Mouse (Mus musculus) lung, postnatal 0 days (tissue): ENCODE measurements around the gene Prrx1. TPM values are rescaled to one million over a fixed set of nuclear protein-coding genes. Genes with fewer than 3 reads are reported as not detected.

ENCODE experiments used
- ATAC-seq: fragments of 200-750 bp; cut with Nextera tagmentation; 2 replicates; pipeline ENCODE4 v1.8.0; 2017; ENCODE audit warnings: moderate library complexity
- DNase-seq: peaks from one replicate; pipeline ENCODE4 v3.0.0-alpha.2; 2016; ENCODE audit warnings: low spot score
- H3K27ac ChIP-seq: fragments of 300-500 bp; sonication (generic); 2 replicates; pipeline ENCODE4 v1.5.1; 2014; ENCODE audit warnings: antibody characterized with exemption, mild to moderate bottlenecking, low read length, mixed read lengths
- H3K27me3 ChIP-seq: fragments of 300-500 bp; sonication (generic); replicated peaks from 2 replicates; pipeline ENCODE4 v1.6.1; 2014; ENCODE audit warnings: low read length, mixed read lengths; ENCODE audit not compliant: insufficient read depth
- H3K36me3 ChIP-seq: fragments of 300-500 bp; sonication (generic); 2 replicates; pipeline ENCODE4 v1.6.1; 2014; ENCODE audit warnings: low read length, mixed read lengths; ENCODE audit not compliant: insufficient read depth
- H3K4me1 ChIP-seq: fragments of 300-500 bp; sonication (generic); 2 replicates; pipeline ENCODE4 v1.6.1; 2014; ENCODE audit warnings: antibody characterized with exemption, low read depth, low read length, mixed read lengths; ENCODE audit not compliant: insufficient read depth
- H3K4me2 ChIP-seq: fragments of 300-500 bp; sonication (generic); replicated peaks from 2 replicates; pipeline ENCODE4 v1.6.1; 2014; ENCODE audit warnings: low read depth, mild to moderate bottlenecking, low read length, moderate library complexity, mixed read lengths
- H3K4me3 ChIP-seq: fragments of 300-500 bp; sonication (generic); 2 replicates; pipeline ENCODE4 v1.5.1; 2014; ENCODE audit warnings: low read depth, low read length
- H3K9ac ChIP-seq: fragments of 300-500 bp; sonication (generic); replicated peaks from 2 replicates; pipeline ENCODE4 v1.6.1; 2014; ENCODE audit warnings: low read depth, mild to moderate bottlenecking
- H3K9me3 ChIP-seq: fragments of 300-500 bp; sonication (generic); 2 replicates; pipeline ENCODE4 v1.6.1; 2016; ENCODE audit warnings: low read length, mixed read lengths
- CTCF ChIP-seq: IDR thresholded peaks from 2 replicates; pipeline ENCODE4 v1.5.1; 2016; ENCODE audit warnings: antibody characterized with exemption, mild to moderate bottlenecking
- EP300 ChIP-seq: IDR thresholded peaks from 2 replicates; pipeline ENCODE4 v1.6.1; 2016; ENCODE audit warnings: antibody characterized with exemption, mild to moderate bottlenecking, control low read depth
- WGBS: fragments of 180-500 bp; shearing (Covaris S2); extraction: QIAGEN DNeasy Blood & Tissue Kit; methylation state at CpG from one replicate; pipeline ENCODE4 v1.1.7; 2014; 5-methylcytosine and 5-hydroxymethylcytosine counted together
- polyA plus RNA-seq: library from polyadenylated mRNA; unstranded; fragments of >200 nt; fragmentation: Nextera tagmentation; extraction: Ambion mirVana; gene quantifications from 2 replicates; pipeline ENCODE4 v1.2.1, GENCODE M21; 2015

Prrx1 gene
- polyA plus RNA-seq, 1 experiment from 2014 or later = 3.6 TPM

DNA sequence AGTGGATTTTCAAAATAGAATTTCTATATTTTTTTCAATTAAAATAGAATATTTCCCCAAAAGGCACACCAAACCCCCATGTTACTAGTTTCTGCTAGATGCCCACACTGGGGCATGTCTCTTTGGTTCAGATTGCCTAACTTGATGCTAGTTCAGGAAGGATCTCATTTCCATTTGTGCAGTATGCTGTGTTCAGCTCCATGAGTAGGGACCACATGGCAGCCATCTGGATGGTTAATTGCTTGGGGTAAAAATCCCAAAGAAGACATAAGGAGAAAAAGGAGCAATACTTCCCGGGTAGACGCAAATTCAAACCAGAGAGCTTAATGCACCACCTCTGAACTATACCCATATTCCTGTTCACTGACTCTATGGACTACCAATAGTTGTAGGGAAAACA lies 57.6 kb downstream of the Prrx1 start:
- DNase-seq (no peak), ATAC-seq (no peak)
- no peaks in the 10 kb centered on the region for H3K4me1 ChIP-seq
- TF ChIP-seq EP300 = no peak
- no peak for TF ChIP-seq CTCF
- 100% methylated on average over 2 of the region's 2 CpGs for WGBS
- no peak overlapping the region for H3K4me2 ChIP-seq
- H3K9ac ChIP-seq = no peak overlapping the region
- no peaks in the 10 kb centered on the region for H3K9me3 ChIP-seq
- no peaks in the 10 kb centered on the region for H3K27me3 ChIP-seq
- no peaks in the 10 kb centered on the region for H3K36me3 ChIP-seq
- H3K27ac ChIP-seq = no peak overlapping the region
- no peak overlapping the region for H3K4me3 ChIP-seq

GRCm38 (mm10) chr1:163252796-163253195 lies 60.7 kb downstream of the Prrx1 start:
- H3K27ac ChIP-seq = no peak overlapping the region
- no peaks in the 10 kb centered on the region for H3K27me3 ChIP-seq
- H3K4me1 ChIP-seq = no peaks in the 10 kb centered on the region
- H3K9ac ChIP-seq = no peak overlapping the region
- no peak for TF ChIP-seq EP300
- TF ChIP-seq CTCF = no peak
- H3K4me3 ChIP-seq = no peak overlapping the region
- no peak for ATAC-seq
- H3K9me3 ChIP-seq = no peaks in the 10 kb centered on the region
- no peak for DNase-seq
- no peaks in the 10 kb centered on the region for H3K36me3 ChIP-seq
- H3K4me2 ChIP-seq = no peak overlapping the region
- 79% methylated on average over 4 of the region's 4 CpGs for WGBS

- H3K4me3 ChIP-seq = no peak overlapping the region
- no peak for TF ChIP-seq CTCF
- TF ChIP-seq EP300 = no peak
- 79% methylated on average over 5 of the region's 5 CpGs for WGBS
- H3K4me2 ChIP-seq = no peak overlapping the region
- no peaks in the 10 kb centered on the region for H3K36me3 ChIP-seq
- DNase-seq (no peak), ATAC-seq (no peak)
- no peaks in the 10 kb centered on the region for H3K4me1 ChIP-seq
- no peaks in the 10 kb centered on the region for H3K27me3 ChIP-seq
- H3K9ac ChIP-seq = no peak overlapping the region
- no peak overlapping the region for H3K27ac ChIP-seq
- H3K9me3 ChIP-seq = no peaks in the 10 kb centered on the region
These were observed 61.2 kb downstream of the Prrx1 start for GRCm38 (mm10) chr1:163252331-163252730.

- TF ChIP-seq EP300 = no peak
- H3K36me3 ChIP-seq = no peaks in the 10 kb centered on the region
- H3K4me2 ChIP-seq = no peak overlapping the region
- ATAC-seq = no peak
- H3K9me3 ChIP-seq = no peaks in the 10 kb centered on the region
- no peak overlapping the region for H3K4me3 ChIP-seq
- H3K27me3 ChIP-seq = no peaks in the 10 kb centered on the region
- H3K9ac ChIP-seq = no peak overlapping the region
- no peak for DNase-seq
- H3K27ac ChIP-seq = no peak overlapping the region
- WGBS = 77% methylated on average over 1 of the region's 1 CpGs
- H3K4me1 ChIP-seq = no peaks in the 10 kb centered on the region
These were observed 61.7 kb downstream of the Prrx1 start for GRCm38 (mm10) chr1:163251766-163252165.

GRCm38 (mm10) chr1:163238950-163239349 lies 74.6 kb downstream of the Prrx1 start:
- Histone ChIP-seq H3K4me1 (no peaks in the 10 kb centered on the region), H3K9me3 (no peaks in the 10 kb centered on the region), H3K4me2 (no peak overlapping the region), H3K27ac (no peak overlapping the region), H3K36me3 (no peaks in the 10 kb centered on the region), H3K4me3 (no peak overlapping the region), H3K9ac (no peak overlapping the region), H3K27me3 (no peaks in the 10 kb centered on the region)
- 70% methylated on average over 4 of the region's 4 CpGs for WGBS
- DNase-seq (no peak), ATAC-seq (no peak)
- no peak for TF ChIP-seq CTCF
- no peak for TF ChIP-seq EP300

GRCm38 (mm10) chr1:163231230-163231629 lies 82.3 kb downstream of the Prrx1 start:
- peak; percentile 45 for DNase-seq
- TF ChIP-seq EP300 (no peak), CTCF (peak; percentile 40)
- H3K4me3 ChIP-seq = no peak overlapping the region
- no peaks in the 10 kb centered on the region for H3K27me3 ChIP-seq
- no peak overlapping the region for H3K4me2 ChIP-seq
- no peak overlapping the region for H3K27ac ChIP-seq
- WGBS = 62% methylated on average over 3 of the region's 3 CpGs
- no peaks in the 10 kb centered on the region for H3K36me3 ChIP-seq
- ATAC-seq = no peak
- H3K9ac ChIP-seq = no peak overlapping the region
- no peaks in the 10 kb centered on the region for H3K9me3 ChIP-seq
- H3K4me1 ChIP-seq = no peaks in the 10 kb centered on the region

DNA sequence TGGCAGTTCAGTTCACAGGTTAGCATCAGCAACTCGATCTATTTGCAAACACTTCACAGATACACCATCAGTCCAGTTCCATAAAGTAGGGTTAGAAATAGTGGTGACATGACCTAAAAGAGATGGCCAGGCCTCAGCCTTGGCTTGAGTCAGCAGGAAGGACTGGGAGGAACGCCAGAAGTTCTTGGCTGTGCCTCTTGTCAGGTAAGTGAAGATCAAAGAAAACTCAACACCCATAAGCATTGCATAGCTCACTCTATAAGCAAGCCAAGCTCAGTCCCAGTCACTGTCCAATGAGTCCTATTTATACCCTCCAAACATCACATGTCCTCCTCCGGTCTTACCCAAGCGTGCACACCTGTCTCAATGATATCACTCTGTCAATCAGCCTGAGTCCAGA lies 87.2 kb downstream of the Prrx1 start:
- Histone ChIP-seq H3K4me1 (no peaks in the 10 kb centered on the region), H3K27me3 (no peaks in the 10 kb centered on the region), H3K27ac (no peak overlapping the region), H3K4me2 (no peak overlapping the region), H3K36me3 (no peaks in the 10 kb centered on the region), H3K4me3 (no peak overlapping the region), H3K9ac (no peak overlapping the region), H3K9me3 (no peaks in the 10 kb centered on the region)
- TF ChIP-seq EP300 (no peak), CTCF (no peak)
- 73% methylated on average over 4 of the region's 4 CpGs for WGBS
- no peak for DNase-seq
- no peak for ATAC-seq
